Mouse (Mus musculus) monocyte, adult 2 months (primary cell): Measurements from ENCODE around the gene Ugt1a9.
"Not testable (repeated sequence)": the region's sequence is repeated elsewhere in the genome, so short reads cannot be mapped to it uniquely, and the experiment has no call there.

ENCODE experiments used
- DNase-seq, 2 experiments: peaks; one replicate each; pipeline ENCODE4 v3.0.0; 2022; ENCODE audit warnings: low spot score in 2 of 2, low read depth in 1 of 2

Gene Ugt1a9

GRCm38 (mm10) chr1:88172190-88172589 is 101.6 kb downstream of the Ugt1a9 start:
- not testable (repeated sequence) for DNase-seq

- DNase-seq: no peak
Measured at GRCm38 (mm10) chr1:88179657-88180056, 109.1 kb downstream of the Ugt1a9 start.

GRCm38 (mm10) chr1:88186325-88186935 is 115.8 kb downstream of the Ugt1a9 start:
- no peak for DNase-seq

GRCm38 (mm10) chr1:88192136-88192535 is 121.5 kb downstream of the Ugt1a9 start:
- DNase-seq: no peak

GRCm38 (mm10) chr1:88195687-88196086 is 125.1 kb downstream of the Ugt1a9 start:
- DNase-seq: no peak

GRCm38 (mm10) chr1:88197443-88197842 is 126.8 kb downstream of the Ugt1a9 start:
- no peak for DNase-seq

GRCm38 (mm10) chr1:88199996-88200395 is 129.4 kb downstream of the Ugt1a9 start:
- no peak for DNase-seq

- no peak for DNase-seq
Measured at GRCm38 (mm10) chr1:88200456-88200855, 129.9 kb downstream of the Ugt1a9 start, which contains the start of gene Ugt1a2. Gene Ugt1a2, plus strand, starts transcription at chr1:88200601.

GRCm38 (mm10) chr1:88205294-88205922 is 134.8 kb downstream of the Ugt1a9 start, which contains the start of gene Dnajb3:
Gene Dnajb3, minus strand, starts transcription at chr1:88205782.
- peak in 1 of 2 experiments; percentile 13 for DNase-seq

- no peak for DNase-seq
Measured at GRCm38 (mm10) chr1:88206843-88207479, 136.4 kb downstream of the Ugt1a9 start.

- DNase-seq: no peak
Measured at GRCm38 (mm10) chr1:88211812-88212211, 141.2 kb downstream of the Ugt1a9 start, which contains the start of gene Ugt1a1. Gene Ugt1a1, plus strand, starts transcription at chr1:88211959.

GRCm38 (mm10) chr1:88212341-88213045 is 141.9 kb downstream of the Ugt1a9 start:
- no peak for DNase-seq

- no peak for DNase-seq
Measured at GRCm38 (mm10) chr1:88213061-88213460, 142.5 kb downstream of the Ugt1a9 start.

GRCm38 (mm10) chr1:88213766-88214461 is 143.3 kb downstream of the Ugt1a9 start:
- no peak for DNase-seq

- DNase-seq: no peak
Measured at GRCm38 (mm10) chr1:88214462-88214952, 143.9 kb downstream of the Ugt1a9 start.

- no peak for DNase-seq
Measured at GRCm38 (mm10) chr1:88215466-88216380, 145.1 kb downstream of the Ugt1a9 start.

GRCm38 (mm10) chr1:88216551-88216950 is 146.0 kb downstream of the Ugt1a9 start:
- DNase-seq: no peak

GRCm38 (mm10) chr1:88217144-88217543 is 146.5 kb downstream of the Ugt1a9 start:
- no peak for DNase-seq

- no peak for DNase-seq
Measured at GRCm38 (mm10) chr1:88217576-88217975, 147.0 kb downstream of the Ugt1a9 start.

GRCm38 (mm10) chr1:88218051-88218450 is 147.5 kb downstream of the Ugt1a9 start:
- peak in 1 of 2 experiments; percentile 11 for DNase-seq
